Mouse (Mus musculus): ENCODE data around the gene Il12rb1.

The Il12rb1 gene

DNA sequence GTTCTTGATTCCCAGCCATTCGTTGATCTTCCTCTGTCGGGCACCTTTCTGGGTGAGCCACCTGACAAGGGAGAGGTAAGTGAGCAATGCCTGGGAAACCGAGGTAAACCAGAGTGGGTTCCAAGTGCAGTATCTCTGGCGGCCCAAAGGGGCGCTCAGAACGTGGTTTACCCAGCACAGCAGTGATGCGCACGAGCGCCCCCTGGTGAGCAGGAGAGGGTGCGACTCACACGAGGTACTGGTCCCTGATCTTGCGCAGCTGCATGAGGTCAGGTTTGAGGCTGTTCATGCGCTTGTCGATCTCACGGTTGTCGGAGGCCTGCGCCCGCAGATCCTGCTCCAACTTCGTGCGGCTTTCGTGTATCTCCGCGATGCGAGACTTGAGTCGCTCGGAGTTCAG lies 38.9 kb upstream of the Il12rb1 start:
- TF ChIP-seq GATA4 (IDR thresholded peaks at IDR 0.05; ENCODE audit: insufficient replicate concordance, low read length): no peak

DNA sequence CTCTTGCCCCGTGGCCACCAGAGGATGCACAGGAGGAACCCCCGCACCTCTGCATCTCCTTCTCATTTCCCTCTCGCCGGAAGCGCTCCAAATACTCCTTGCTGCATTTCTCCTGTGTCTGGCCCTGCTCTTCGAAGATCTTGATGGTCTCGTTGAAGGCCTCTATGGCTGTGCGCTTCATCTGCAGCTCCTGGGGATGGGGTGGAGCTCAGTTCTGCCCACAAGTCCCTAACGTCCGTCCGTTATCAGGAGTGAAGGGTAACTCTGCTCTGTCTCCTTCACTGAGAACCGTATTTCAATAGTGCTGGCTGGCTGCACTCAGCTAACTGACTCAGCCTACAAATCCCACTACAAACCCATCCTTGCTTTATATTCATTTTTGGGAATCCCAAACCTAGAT lies 38.4 kb upstream of the Il12rb1 start:
- no peak for TF ChIP-seq GATA4 (IDR thresholded peaks at IDR 0.05; ENCODE audit: insufficient replicate concordance, low read length)

DNA sequence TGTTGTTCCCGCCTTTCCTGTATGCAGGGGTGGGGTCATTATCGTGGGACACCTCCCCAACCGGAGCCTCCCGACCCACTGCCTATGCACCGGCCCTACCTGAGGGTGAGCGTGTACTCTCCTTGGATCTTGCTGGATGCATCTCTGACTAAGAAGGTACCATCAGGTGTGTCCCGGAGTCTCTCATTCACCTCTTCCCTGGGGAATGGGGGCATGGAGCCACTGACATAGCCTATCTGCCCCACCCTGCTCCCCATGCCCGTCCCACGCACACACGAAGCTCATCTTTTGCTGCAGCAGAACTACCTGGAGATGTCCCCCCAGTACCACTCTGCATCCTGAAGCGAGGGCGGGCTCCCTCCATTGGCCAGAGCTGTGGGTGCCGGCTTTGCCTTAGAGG lies 37.5 kb upstream of the Il12rb1 start:
- TF ChIP-seq GATA4 (IDR thresholded peaks at IDR 0.05; ENCODE audit: insufficient replicate concordance, low read length): no peak

DNA sequence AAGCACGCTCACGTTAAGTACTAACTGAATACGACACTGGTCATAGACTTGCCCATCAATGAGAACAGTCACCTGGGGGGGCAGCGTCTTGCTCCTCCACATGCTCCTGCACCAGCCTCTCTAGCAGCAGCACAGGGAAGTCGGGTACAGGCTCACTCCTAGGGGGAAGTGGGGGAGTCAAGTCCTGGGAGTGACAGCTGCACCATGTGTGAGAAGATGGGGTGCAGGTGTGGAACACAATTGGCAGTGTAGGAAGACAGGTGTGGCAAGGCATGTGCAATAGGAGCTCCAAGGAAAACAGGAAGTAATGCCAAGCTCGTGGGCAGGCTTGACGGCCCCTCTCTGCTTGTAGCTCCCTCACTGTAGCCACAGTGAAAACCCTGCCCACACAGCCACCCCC lies 37.0 kb upstream of the Il12rb1 start:
- TF ChIP-seq GATA4 (IDR thresholded peaks at IDR 0.05; ENCODE audit: insufficient replicate concordance, low read length): no peak

DNA sequence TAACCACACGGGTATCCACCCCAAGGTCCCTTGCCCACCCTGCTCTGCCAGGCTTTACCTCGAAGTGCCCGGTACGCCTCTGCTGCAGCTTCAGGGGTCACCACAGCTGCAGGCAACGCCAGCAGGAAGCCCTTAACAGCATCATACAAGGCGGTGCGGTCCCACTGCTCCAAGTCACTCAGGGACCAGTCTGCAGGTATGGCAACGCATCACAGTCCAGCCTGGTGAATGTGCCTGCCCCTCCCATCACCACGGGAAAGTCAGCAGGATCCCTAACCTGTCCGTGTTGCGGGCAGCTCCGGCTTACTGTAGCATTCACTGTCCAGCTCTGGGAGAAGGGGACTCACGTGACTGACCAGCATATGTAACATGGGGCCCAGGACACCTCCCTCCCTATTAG lies 36.2 kb upstream of the Il12rb1 start:
- TF ChIP-seq GATA4 (IDR thresholded peaks at IDR 0.05; ENCODE audit: insufficient replicate concordance, low read length): no peak

DNA sequence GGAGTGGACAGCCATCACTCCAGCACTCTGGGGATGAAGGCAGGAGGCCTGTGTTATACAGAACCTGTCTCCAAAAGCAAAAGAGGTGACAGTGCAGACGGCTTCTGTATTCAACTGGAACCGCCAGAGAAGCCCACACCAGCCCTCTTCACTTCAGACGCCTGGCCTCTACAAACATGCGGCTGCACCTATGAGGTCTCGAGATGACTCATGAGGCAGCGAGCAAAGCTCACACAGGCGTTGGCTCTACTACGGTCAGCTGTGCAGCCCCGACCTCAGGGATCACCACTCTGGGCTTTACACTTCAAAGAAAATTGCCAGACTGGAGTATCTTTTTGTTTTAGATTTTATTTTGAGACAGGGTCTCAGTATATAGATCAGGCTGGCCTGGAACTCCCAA lies 35.4 kb upstream of the Il12rb1 start:
- no peak for TF ChIP-seq GATA4 (IDR thresholded peaks at IDR 0.05; ENCODE audit: insufficient replicate concordance, low read length)

DNA sequence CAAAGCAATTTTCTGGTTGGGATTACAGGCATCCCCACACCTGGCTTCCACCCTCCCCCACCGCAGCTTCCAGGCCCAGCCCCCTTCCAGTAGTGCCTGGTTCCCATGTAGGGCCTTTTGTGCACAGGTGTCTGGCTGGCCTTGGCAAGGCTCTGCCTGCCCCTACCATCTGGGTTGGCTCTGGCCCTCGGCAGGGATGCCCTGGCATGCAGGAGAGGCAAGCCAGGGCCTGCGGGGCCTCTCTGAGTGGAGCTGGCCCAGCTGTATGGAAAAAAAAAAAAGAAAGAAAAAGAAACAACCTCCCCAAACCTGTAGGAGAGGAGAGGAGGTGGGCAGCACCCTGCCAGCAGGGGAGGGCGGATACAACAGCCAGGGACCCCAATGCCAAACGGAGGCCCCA lies 34.8 kb upstream of the Il12rb1 start:
- no peak for TF ChIP-seq GATA4 (IDR thresholded peaks at IDR 0.05; ENCODE audit: insufficient replicate concordance, low read length)

DNA sequence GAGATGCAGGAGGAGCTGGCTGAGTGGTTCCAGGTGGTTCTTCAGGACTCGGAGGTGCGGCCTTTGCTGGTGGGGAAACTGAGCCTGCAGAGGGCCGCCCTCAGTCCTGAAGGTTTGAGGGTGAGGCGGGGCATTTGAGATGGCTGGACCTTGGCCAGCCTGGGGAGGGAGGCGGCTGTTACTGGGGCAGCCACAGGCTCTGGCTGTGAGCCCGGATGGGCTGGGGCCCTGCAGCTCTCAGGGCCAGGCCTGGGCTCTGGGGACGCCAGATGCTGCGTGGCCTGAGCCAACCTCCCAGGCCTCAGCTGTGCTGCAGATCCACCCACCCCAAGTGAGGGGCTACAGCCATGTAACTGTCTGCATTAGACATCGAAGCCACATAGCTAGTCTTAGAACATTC lies 34.4 kb upstream of the Il12rb1 start:
- TF ChIP-seq GATA4 (IDR thresholded peaks at IDR 0.05; ENCODE audit: insufficient replicate concordance, low read length): no peak

DNA sequence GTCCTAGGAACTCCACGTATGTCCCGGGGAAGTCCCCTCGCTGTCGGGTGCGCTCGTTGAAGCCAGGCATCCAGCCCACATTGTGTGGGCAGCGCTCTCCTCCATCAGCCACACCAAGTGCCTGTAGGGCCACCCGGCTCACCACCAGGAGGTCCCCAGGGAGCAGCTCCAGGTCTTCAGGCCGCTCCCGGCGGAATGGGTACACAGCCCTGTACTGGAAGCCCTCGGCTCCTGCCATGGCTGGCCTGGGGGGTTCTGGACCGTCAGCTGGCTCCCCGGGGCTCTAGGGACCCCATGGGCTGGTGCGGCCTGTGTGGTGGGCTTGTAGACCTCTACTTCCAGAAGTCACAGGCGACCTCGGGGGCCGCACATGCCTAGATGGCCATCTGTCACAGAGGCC lies 33.5 kb upstream of the Il12rb1 start:
- TF ChIP-seq GATA4 (IDR thresholded peaks at IDR 0.05; ENCODE audit: insufficient replicate concordance, low read length): no peak

DNA sequence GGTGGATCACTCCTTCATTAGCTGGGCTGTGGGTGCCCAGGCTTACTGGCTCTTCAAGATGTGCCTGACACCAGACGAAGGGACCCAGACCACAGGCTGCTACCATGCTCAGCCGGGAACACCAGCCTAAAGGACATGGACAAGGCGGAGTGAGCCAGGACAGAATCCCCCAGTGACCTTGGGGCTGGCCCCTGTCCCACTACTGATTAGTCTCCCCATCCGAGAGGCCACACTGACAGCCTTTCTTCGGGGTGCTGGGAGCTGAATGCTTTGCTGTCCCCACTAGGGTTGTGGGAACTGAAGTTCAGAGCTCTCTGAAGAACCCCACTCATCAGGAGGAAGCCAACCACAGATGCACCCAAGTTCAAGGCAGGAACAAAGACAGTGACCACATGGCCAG lies 33.0 kb upstream of the Il12rb1 start:
- TF ChIP-seq GATA4 (IDR thresholded peaks at IDR 0.05; ENCODE audit: insufficient replicate concordance, low read length): no peak

DNA sequence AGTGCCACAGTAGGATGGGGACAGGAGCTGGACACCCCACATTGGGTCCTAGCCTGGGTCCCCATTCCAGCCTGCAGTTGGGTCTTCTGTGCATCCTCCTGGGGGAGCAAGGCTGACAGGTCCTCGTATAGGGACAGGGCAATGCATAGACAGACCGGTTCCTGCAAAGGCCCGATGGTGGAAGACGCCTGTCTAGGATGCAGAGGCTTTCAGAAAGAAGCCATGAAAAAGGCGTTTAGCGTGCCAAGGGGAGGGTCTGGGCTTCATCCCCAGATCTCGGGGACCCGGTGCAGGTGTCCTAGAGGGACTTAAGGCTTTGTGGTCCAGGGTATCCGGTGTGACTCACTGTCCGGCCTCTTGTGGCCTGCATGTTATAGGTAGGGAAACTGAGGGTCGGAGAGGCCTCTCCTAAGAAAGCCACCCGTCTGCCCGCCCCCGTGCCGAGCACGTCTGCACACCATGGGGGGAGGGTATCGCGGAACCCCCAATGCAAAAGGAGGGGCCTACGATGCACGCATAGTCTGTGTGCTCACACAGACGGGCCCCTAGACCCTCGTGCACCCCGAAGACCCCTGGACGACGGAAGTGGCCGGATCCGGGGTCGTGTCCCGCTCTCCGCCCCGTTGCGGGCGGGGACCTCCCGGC lies 32.3 kb upstream of the Il12rb1 start:
- no peak for TF ChIP-seq GATA4 (IDR thresholded peaks at IDR 0.05; ENCODE audit: insufficient replicate concordance, low read length)

DNA sequence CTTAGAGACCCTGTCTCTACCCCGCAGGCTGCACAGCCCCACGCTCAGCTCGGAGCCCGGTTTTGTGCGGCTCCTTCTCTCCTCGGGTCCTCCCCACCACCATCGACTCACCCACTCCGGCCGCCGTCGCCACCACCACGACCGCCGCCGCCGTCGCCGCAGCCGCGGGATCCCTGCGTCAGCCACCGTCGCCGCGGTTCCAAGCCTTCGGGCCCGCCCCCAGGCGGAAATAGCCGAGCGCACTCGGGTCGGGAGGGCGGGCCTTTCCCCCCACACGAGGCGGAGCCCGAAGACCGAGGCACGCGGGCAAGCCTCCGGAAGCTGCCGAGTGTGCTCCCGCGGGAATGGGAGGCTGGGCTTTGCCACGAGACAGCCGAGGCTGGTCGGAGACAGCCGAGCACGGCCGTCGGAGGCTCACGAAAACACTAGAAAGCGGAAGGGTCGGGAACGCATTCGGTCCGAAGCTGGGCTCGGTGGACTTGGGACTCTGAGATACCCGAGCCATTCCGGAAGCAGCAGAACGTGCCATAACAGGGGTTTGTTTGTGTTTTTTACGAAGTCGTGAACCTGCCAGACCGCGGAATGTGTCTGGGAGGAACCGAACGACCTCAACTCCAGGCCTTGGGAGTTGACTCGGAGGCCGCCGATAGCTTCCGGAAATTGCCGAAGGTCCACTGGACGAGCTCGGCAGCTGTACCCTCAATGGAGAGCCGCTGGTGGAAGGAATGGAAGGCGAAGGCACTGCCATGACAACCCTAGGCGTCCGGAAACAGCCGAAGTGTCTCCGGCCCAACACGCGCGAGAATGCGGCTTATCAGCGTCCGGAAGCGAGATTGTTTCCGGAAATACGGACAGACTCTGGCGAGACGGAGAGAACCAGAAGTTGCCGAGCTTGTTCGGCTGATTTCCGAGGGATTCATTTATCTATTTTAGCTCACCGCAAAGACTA lies 31.5 kb upstream of the Il12rb1 start, which contains the start of gene Pik3r2:
TSS of gene Pik3r2 (minus strand) at position 218 of the 949 bp plus-strand sequence.
- TF ChIP-seq GATA4 (IDR thresholded peaks at IDR 0.05; ENCODE audit: insufficient replicate concordance, low read length): peak; percentile 99

DNA sequence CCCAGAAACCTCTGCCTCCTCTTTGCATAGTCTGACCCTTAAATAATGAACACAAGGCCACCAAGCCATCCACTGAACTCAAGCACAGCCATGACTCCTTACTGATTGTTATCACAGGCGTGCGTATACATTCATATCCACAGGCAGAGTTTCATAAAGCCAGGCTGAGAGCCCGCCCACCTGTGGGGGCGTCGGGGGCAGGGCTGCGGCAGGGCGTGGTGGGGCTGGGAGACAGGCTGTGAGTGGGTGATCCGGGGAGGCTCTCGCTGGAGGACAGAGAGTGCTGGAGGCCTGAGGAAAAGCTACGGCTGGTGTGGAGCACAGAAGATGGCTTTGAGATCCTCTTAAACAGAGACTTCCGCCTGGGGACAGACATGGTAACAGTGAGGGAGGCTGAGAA lies 28.2 kb upstream of the Il12rb1 start:
- no peak for TF ChIP-seq GATA4 (IDR thresholded peaks at IDR 0.05; ENCODE audit: insufficient replicate concordance, low read length)

DNA sequence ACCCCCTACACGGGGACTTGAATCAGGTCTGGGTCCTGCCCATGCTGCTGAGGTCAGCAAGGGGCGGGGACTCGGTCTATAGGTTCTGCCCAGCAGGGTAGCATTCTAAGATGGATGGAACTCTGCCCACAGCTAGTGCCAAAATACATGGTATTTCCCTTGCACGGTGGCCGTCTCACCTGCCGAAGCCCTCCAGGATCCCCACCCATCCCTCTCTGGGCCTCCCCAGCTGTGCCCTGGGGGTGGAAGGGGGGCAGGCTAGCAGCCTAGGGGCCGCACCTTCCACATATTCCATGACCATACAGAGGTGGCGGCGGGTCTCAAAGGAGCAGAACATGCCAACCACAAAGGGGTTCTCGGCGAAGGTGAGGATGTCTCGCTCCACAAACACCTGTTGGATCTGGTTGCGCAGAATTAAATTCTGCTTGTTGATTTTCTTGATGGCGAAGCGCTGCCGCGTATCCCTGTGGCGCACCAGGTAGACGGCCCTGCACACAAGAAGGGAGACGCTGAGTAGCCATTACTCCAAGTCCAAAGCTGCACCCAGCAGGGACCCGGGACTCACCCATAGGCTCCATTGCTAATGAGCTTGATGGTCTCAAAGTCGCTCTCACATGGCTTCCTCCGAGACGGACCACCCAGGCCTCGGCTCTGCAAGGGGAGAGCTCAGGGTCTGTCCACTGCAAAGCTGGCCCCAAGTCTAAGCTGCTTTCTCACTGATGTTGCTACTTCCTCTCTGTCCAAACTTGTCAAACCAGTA lies 21.8 kb upstream of the Il12rb1 start:
- no peak for TF ChIP-seq GATA4 (IDR thresholded peaks at IDR 0.05; ENCODE audit: insufficient replicate concordance, low read length)

DNA sequence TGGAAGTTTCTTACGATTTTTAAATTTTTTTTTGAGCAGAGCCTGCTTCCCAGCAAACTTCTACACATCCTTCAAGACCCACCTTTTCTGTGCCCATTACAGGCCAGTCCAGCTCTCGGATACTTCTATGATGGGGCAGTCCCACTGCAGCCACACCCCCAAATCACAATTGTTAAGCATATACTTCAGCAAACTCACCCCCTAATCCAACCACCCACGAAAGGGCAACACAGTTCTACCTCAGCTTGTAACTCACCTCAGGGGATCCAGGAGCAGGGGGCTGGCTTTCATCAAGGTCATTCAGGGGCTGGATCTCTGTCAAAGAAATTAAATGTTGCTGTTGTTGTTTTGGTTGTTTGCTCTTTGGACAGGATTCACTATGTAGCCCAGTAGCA lies 21.2 kb upstream of the Il12rb1 start:
- TF ChIP-seq GATA4 (IDR thresholded peaks at IDR 0.05; ENCODE audit: insufficient replicate concordance, low read length): no peak

All from liver, adult (tissue).